Mouse (Mus musculus) megakaryocyte-erythroid progenitor cell, adult 5-6 weeks (primary cell): ENCODE results near the gene Plekhj1. TPM values are rescaled to one million over a fixed set of nuclear protein-coding genes. Genes with fewer than 3 reads are reported as not detected.

ENCODE experiments used
- ATAC-seq: replicated peaks from 2 replicates; pipeline ENCODE4 v1.8.0; 2016; ENCODE audit warnings: mild to moderate bottlenecking, inconsistent platforms; ENCODE audit not compliant: severe bottlenecking, poor library complexity, low FRiP score, low TSS enrichment
- total RNA-seq, 2 experiments: library from RNA; stranded (forward) in 1 of 2; stranded (reverse) in 1 of 2; fragments of 200-1000, 215-1000 nt in 1 of 2; fragments of >200 nt in 1 of 2; fragmentation: Nextera tagmentation in 1 of 2; gene quantifications; 2 replicates each; pipeline ENCODE4 v1.2.3; 2014 to 2017

Plekhj1 gene
- total RNA-seq, 2 experiments from 2014 or later: 41.1 to 155 TPM

DNA sequence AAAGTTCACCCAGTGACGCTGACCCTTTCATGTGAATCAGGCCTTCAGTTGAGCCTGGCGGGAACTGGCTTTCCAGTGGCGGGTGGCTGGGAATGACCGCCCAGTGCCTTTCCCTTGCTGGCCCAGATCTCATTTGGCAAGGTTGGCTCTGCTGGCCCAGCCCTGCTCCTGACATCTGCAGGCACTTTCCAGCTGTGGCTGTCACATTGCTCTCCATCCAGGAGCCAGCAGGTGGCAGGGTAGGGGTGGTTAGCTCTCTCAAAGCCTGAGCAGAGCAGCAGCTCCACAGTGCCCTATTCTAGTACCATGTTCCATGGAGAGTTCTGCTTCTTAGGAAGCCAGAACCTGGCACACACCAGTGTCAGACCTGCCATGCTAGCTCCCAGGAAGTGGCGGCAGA, 40.7 kb downstream of the Plekhj1 start:
- peak; percentile 90 for ATAC-seq

DNA sequence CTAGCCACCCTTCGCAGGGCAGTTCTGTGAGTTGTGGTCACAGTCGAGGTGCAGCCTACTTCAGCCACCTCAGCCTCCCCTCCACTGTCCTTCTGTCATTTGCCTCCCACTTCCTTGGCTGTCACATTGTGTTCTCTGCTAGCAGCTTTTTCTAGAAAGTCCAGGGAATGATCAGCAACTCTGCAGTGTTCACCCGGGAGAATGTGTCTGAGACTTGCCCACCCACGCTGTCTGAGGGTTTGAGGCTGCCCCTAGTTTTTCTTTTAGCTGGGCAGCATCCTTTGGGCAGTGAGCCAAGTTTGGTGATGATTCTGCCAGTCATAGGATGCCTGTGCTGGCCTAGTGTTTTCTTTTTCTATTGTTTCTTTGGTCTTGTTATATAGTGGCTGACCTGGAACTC, 41.5 kb downstream of the Plekhj1 start:
- no peak for ATAC-seq

- no peak for ATAC-seq
These were observed 41.9 kb downstream of the Plekhj1 start for GRCm38 (mm10) chr10:80756509-80756908.

DNA sequence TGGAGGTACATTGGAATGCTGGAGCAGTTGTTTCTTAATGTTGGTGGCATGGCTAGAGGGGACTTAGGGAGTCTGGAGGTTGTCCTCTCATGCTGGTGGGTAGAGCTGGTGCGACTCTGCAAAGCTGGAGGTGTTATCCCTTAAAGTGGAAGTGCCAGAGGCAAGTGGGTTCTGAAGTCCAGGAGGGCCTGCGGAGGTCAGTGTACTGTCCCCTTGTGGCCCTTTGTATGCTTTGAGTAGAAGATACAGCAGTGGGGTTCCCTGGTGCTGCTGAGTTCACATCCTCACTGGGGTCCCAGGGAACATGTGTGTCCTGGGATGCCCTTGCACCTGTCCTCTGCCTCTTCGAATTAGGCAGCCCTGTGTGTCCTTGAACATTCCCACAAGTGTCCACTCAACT, 42.3 kb downstream of the Plekhj1 start:
- no peak for ATAC-seq

- no peak for ATAC-seq
These were observed 43.0 kb downstream of the Plekhj1 start for GRCm38 (mm10) chr10:80755291-80756015.

- peak; percentile 72 for ATAC-seq
These were observed 43.7 kb downstream of the Plekhj1 start, which contains the start of gene Dot1l for GRCm38 (mm10) chr10:80754594-80755290. TSS of gene Dot1l (plus strand) at chr10:80755206.

DNA sequence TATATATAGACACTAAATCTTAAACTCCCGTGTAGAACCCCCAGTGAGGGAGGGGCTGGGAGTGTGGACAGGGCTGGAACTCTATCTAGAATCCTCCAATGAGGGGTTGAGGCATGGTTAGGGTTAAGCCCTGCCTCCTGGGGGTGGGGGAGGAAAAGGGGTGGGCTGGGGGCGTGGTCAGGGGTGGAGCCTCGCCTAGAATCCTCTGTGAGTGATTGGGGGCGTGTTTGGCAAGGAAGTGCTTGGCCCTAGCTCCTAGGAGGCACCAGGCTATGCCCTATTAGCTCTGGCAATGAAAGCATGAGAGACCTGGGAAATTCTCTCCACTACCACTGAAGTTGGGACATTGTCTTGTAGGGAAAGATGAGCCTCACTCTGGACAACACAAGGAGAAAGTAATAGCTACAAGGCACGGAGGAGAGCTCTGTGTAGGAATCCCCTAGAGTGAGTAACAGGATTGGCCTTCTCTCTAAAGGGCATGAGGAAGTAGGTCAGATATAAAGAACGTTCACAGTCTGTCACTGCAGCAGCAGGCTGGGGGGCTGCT, 46.3 kb downstream of the Plekhj1 start:
- peak; percentile 58 for ATAC-seq

DNA sequence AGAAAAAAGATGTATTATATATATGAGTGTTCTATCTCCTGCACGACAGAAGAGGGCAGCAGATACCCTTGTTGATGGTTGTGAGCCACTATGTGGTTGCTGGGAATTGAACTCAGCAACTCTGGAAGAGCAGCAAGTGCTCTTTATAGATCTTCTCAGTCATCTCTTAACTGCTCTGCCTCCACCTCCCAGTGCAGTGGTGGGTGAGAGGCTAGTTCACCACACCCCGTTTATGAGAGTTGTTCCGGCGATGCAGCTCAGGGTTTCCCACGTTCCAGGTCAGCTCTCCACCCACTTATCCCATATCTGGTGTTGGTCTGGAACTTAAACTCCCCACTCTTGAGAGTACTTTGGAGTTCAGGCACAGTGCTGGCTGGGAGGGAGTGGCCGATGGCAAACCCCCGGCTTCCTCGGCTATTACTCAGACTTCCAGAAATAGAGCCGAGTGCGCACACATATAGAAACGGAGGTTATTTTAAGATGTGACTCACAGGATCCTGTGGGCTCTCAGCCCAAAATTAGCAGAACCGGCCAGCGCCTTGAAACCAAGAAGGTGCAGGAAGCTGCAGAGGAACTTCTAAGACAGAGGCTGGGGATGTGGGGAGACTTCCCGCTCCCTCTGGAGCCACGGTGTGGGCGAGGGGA, 47.1 kb downstream of the Plekhj1 start:
- ATAC-seq: peak; percentile 16; the same call in 1 of the 2 replicates

- peak; percentile 41 for ATAC-seq
These were observed 49.8 kb downstream of the Plekhj1 start for GRCm38 (mm10) chr10:80748609-80749008.

- peak; percentile 44; the same call in 1 of the 2 replicates for ATAC-seq
These were observed 51.0 kb downstream of the Plekhj1 start for GRCm38 (mm10) chr10:80747410-80747809.

Other genes with a start within 250 kb of the Plekhj1 start
- gene Rexo1, start 237.1 kb downstream of the Plekhj1 start, total RNA-seq (2014; fragmentation: Nextera tagmentation): 52.1 and 57.1 TPM in 2 replicates
- gene Rexo1, start 237.1 kb downstream of the Plekhj1 start, total RNA-seq (2017): 9.8 and 15.3 TPM in 2 replicates
- gene Klf16, start 221.3 kb downstream of the Plekhj1 start, total RNA-seq (2014; fragmentation: Nextera tagmentation): 21.0 and 24.9 TPM in 2 replicates
- 7.2 and 14.6 TPM in 2 replicates for gene Klf16, start 221.3 kb downstream of the Plekhj1 start, total RNA-seq (2017)
- gene Abhd17a, start 208.3 kb downstream of the Plekhj1 start, total RNA-seq (2014; fragmentation: Nextera tagmentation): 55.0 and 63.1 TPM in 2 replicates
- gene Abhd17a, start 208.3 kb downstream of the Plekhj1 start, total RNA-seq (2017): 13.7 and 19.4 TPM in 2 replicates
- 56.1 and 71.8 TPM in 2 replicates for gene Scamp4, start 195.8 kb downstream of the Plekhj1 start, total RNA-seq (2014; fragmentation: Nextera tagmentation)
- gene Scamp4, start 195.8 kb downstream of the Plekhj1 start, total RNA-seq (2017): 12.7 and 23.3 TPM in 2 replicates
- 2.7 and 9.1 TPM in 2 replicates for gene Adat3, start 195.7 kb downstream of the Plekhj1 start, total RNA-seq (2014; fragmentation: Nextera tagmentation)
- gene Adat3, start 195.7 kb downstream of the Plekhj1 start, total RNA-seq (2017): 11.0 TPM in 1 of 2 replicates, not detected in the other
- gene Gm49322, start 192.6 kb downstream of the Plekhj1 start, total RNA-seq (2014; fragmentation: Nextera tagmentation): 0.68 and 1.6 TPM in 2 replicates
- 0.08 and 0.42 TPM in 2 replicates for gene Gm49322, start 192.6 kb downstream of the Plekhj1 start, total RNA-seq (2017)
- 70.2 and 93.3 TPM in 2 replicates for gene Csnk1g2, start 175.8 kb downstream of the Plekhj1 start, total RNA-seq (2014; fragmentation: Nextera tagmentation)
- 117 and 120 TPM in 2 replicates for gene Csnk1g2, start 175.8 kb downstream of the Plekhj1 start, total RNA-seq (2017)
- 27.4 and 32.0 TPM in 2 replicates for gene Btbd2, start 141.6 kb downstream of the Plekhj1 start, total RNA-seq (2014; fragmentation: Nextera tagmentation)
- gene Btbd2, start 141.6 kb downstream of the Plekhj1 start, total RNA-seq (2017): 11.8 and 14.8 TPM in 2 replicates
- 149 and 158 TPM in 2 replicates for gene Mknk2, start 120.5 kb downstream of the Plekhj1 start, total RNA-seq (2014; fragmentation: Nextera tagmentation)
- 78.4 and 117 TPM in 2 replicates for gene Mknk2, start 120.5 kb downstream of the Plekhj1 start, total RNA-seq (2017)
- gene Mob3a, start 96.6 kb downstream of the Plekhj1 start, total RNA-seq (2014; fragmentation: Nextera tagmentation): 22.8 and 29.1 TPM in 2 replicates
- 30.5 and 38.6 TPM in 2 replicates for gene Mob3a, start 96.6 kb downstream of the Plekhj1 start, total RNA-seq (2017)
- 22.8 and 26.4 TPM in 2 replicates for gene Izumo4, start 96.4 kb downstream of the Plekhj1 start, total RNA-seq (2014; fragmentation: Nextera tagmentation)
- gene Izumo4, start 96.4 kb downstream of the Plekhj1 start, total RNA-seq (2017): 3.0 and 4.5 TPM in 2 replicates
- 54.1 and 79.5 TPM in 2 replicates for gene Ap3d1, start 56.4 kb downstream of the Plekhj1 start, total RNA-seq (2014; fragmentation: Nextera tagmentation)
- gene Ap3d1, start 56.4 kb downstream of the Plekhj1 start, total RNA-seq (2017): 36.6 and 37.8 TPM in 2 replicates
- 67.0 and 83.2 TPM in 2 replicates for gene Dot1l, start 43.4 kb downstream of the Plekhj1 start, total RNA-seq (2014; fragmentation: Nextera tagmentation)
- 9.9 and 14.0 TPM in 2 replicates for gene Dot1l, start 43.4 kb downstream of the Plekhj1 start, total RNA-seq (2017)
- gene Sf3a2, start 428 bp downstream of the Plekhj1 start, total RNA-seq (2014; fragmentation: Nextera tagmentation): 97.7 and 118 TPM in 2 replicates
- 24.1 and 27.1 TPM in 2 replicates for gene Sf3a2, start 428 bp downstream of the Plekhj1 start, total RNA-seq (2017)
- gene Amh, start 6.6 kb upstream of the Plekhj1 start, total RNA-seq (2014; fragmentation: Nextera tagmentation): 0.59 TPM in 1 of 2 replicates, not detected in the other
- gene Amh, start 6.6 kb upstream of the Plekhj1 start, total RNA-seq (2017): not detected in 2 replicates
- not detected in 2 replicates for gene Jsrp1, start 14.9 kb upstream of the Plekhj1 start, total RNA-seq (2014; fragmentation: Nextera tagmentation)
- gene Jsrp1, start 14.9 kb upstream of the Plekhj1 start, total RNA-seq (2017): not detected in 2 replicates
- gene Oaz1, start 28.0 kb upstream of the Plekhj1 start, total RNA-seq (2014; fragmentation: Nextera tagmentation): 1,436 and 1,526 TPM in 2 replicates
- 220 and 353 TPM in 2 replicates for gene Oaz1, start 28.0 kb upstream of the Plekhj1 start, total RNA-seq (2017)
- 1.6 TPM in 1 of 2 replicates, not detected in the other for gene Lingo3, start 45.4 kb upstream of the Plekhj1 start, total RNA-seq (2014; fragmentation: Nextera tagmentation)
- gene Lingo3, start 45.4 kb upstream of the Plekhj1 start, total RNA-seq (2017): not detected in 2 replicates
- 291 and 326 TPM in 2 replicates for gene Lsm7, start 56.6 kb upstream of the Plekhj1 start, total RNA-seq (2014; fragmentation: Nextera tagmentation)
- 401 and 445 TPM in 2 replicates for gene Lsm7, start 56.6 kb upstream of the Plekhj1 start, total RNA-seq (2017)
- 116 and 117 TPM in 2 replicates for gene Sppl2b, start 56.6 kb upstream of the Plekhj1 start, total RNA-seq (2014; fragmentation: Nextera tagmentation)
- gene Sppl2b, start 56.6 kb upstream of the Plekhj1 start, total RNA-seq (2017): 45.6 and 65.4 TPM in 2 replicates
- 0.22 TPM in 1 of 2 replicates, not detected in the other for gene Tmprss9, start 73.2 kb upstream of the Plekhj1 start, total RNA-seq (2014; fragmentation: Nextera tagmentation)
- not detected in 2 replicates for gene Tmprss9, start 73.2 kb upstream of the Plekhj1 start, total RNA-seq (2017)
- gene Timm13, start 102.3 kb upstream of the Plekhj1 start, total RNA-seq (2014; fragmentation: Nextera tagmentation): 206 and 233 TPM in 2 replicates
- 27.7 and 49.2 TPM in 2 replicates for gene Timm13, start 102.3 kb upstream of the Plekhj1 start, total RNA-seq (2017)
- 14.9 and 24.4 TPM in 2 replicates for gene Lmnb2, start 119.6 kb upstream of the Plekhj1 start, total RNA-seq (2014; fragmentation: Nextera tagmentation)
- 24.0 and 29.0 TPM in 2 replicates for gene Lmnb2, start 119.6 kb upstream of the Plekhj1 start, total RNA-seq (2017)
- gene Gadd45b, start 131.4 kb upstream of the Plekhj1 start, total RNA-seq (2014; fragmentation: Nextera tagmentation): not detected in 2 replicates
- gene Gadd45b, start 131.4 kb upstream of the Plekhj1 start, total RNA-seq (2017): 7.5 and 8.7 TPM in 2 replicates
- gene Gng7, start 216.3 kb upstream of the Plekhj1 start, total RNA-seq (2014; fragmentation: Nextera tagmentation): 1.5 and 3.6 TPM in 2 replicates
- 0.14 and 0.46 TPM in 2 replicates for gene Gng7, start 216.3 kb upstream of the Plekhj1 start, total RNA-seq (2017)
- not detected in 2 replicates for gene Diras1, start 227.0 kb upstream of the Plekhj1 start, total RNA-seq (2014; fragmentation: Nextera tagmentation)
- not detected in 2 replicates for gene Diras1, start 227.0 kb upstream of the Plekhj1 start, total RNA-seq (2017)
- 7.0 TPM in 2 replicates for gene Slc39a3, start 238.8 kb upstream of the Plekhj1 start, total RNA-seq (2014; fragmentation: Nextera tagmentation)
- gene Slc39a3, start 238.8 kb upstream of the Plekhj1 start, total RNA-seq (2017): 3.4 and 7.2 TPM in 2 replicates